Mouse (Mus musculus) MEL (cell line): ENCODE data around the gene Srd5a3. TPM values are rescaled to one million over a fixed set of nuclear protein-coding genes. Genes with fewer than 3 reads are reported as not detected.

ENCODE experiments used
- DNase-seq: peaks from one replicate; pipeline ENCODE4 v3.0.0; 2011; ENCODE audit warnings: low read depth, low spot score
- H3K27ac ChIP-seq: 2 replicates; pipeline ENCODE4 v1.5.1; 2012; ENCODE audit warnings: low read depth, mild to moderate bottlenecking, control low read depth, low read length, moderate library complexity; ENCODE audit not compliant: control insufficient read depth
- H3K27me3 ChIP-seq, 2 experiments: fragments of 150-350 bp in 1 of 2; sonication (generic) in 1 of 2; 2 replicates each; pipeline ENCODE4 v1.6.1; 2012; ENCODE audit warnings: low read length in 2 of 2, mild to moderate bottlenecking in 2 of 2, improper control_type of control experiment in 1 of 2, moderate library complexity in 1 of 2; ENCODE audit not compliant: insufficient read depth in 2 of 2, control insufficient read depth in 1 of 2
- H3K36me3 ChIP-seq, 2 experiments: 2 replicates each; pipeline ENCODE4 v1.6.1; 2012 to 2014; ENCODE audit warnings: low read length in 2 of 2, improper control_type of control experiment in 1 of 2, inconsistent platforms in 1 of 2, mild to moderate bottlenecking in 1 of 2; ENCODE audit not compliant: insufficient read depth in 2 of 2, control insufficient read depth in 1 of 2
- H3K4me1 ChIP-seq, 2 experiments: fragments of 150-350 bp in 1 of 2; sonication (generic) in 1 of 2; 2 replicates each; pipeline ENCODE4 v1.6.1; 2012; ENCODE audit warnings: low read length in 2 of 2, improper control_type of control experiment in 1 of 2, mild to moderate bottlenecking in 1 of 2; ENCODE audit not compliant: insufficient read depth in 2 of 2, control insufficient read depth in 1 of 2
- H3K4me3 ChIP-seq, 2 experiments: fragments of 150-350 bp in 1 of 2; sonication (generic) in 1 of 2; 2 replicates each; pipeline ENCODE4 v1.5.1; 2012; ENCODE audit warnings: low read depth in 2 of 2, low read length in 2 of 2, mild to moderate bottlenecking in 2 of 2, moderate library complexity in 2 of 2, control low read depth in 1 of 2, improper control_type of control experiment in 1 of 2; ENCODE audit not compliant: control insufficient read depth in 1 of 2, insufficient read depth in 1 of 2
- H3K79me2 ChIP-seq: 2 replicates; pipeline ENCODE4 v1.6.1; 2012; ENCODE audit warnings: mild to moderate bottlenecking, low read length, moderate library complexity; ENCODE audit not compliant: control insufficient read depth, poor library complexity, insufficient read depth
- H3K9ac ChIP-seq: 2 replicates; pipeline ENCODE4 v1.6.1; 2012; ENCODE audit warnings: low read depth, mild to moderate bottlenecking, control low read depth, low read length, moderate library complexity; ENCODE audit not compliant: control insufficient read depth, poor library complexity, severe bottlenecking
- H3K9me3 ChIP-seq: fragments of 150-350 bp; sonication (generic); replicated peaks from 2 replicates; pipeline ENCODE4 v1.6.1; 2012; ENCODE audit warnings: mild to moderate bottlenecking, low read length, improper control_type of control experiment, moderate library complexity; ENCODE audit not compliant: insufficient read depth
- BHLHE40 ChIP-seq: IDR thresholded peaks from 2 replicates; pipeline ENCODE4 v1.6.1; 2012; ENCODE audit warnings: low read depth, mild to moderate bottlenecking, inconsistent platforms, low read length, improper control_type of control experiment, borderline replicate concordance
- CHD1 ChIP-seq: IDR thresholded peaks from 2 replicates; pipeline ENCODE4 v1.6.1; 2012; ENCODE audit warnings: low read depth, mild to moderate bottlenecking, inconsistent platforms, low read length, improper control_type of control experiment
- CTCF ChIP-seq, 3 experiments: IDR thresholded peaks in 2 of 3; conservative IDR thresholded peaks in 1 of 3; 2 replicates each; pipeline ENCODE4 v1.5.1; 2011 to 2012; ENCODE audit warnings: low read length in 3 of 3, low read depth in 2 of 3, mild to moderate bottlenecking in 2 of 3, improper control_type of control experiment in 1 of 3, inconsistent platforms in 1 of 3, mixed read lengths in 1 of 3, moderate library complexity in 1 of 3; ENCODE audit not compliant: control insufficient read depth in 1 of 3, insufficient read depth in 1 of 3, poor library complexity in 1 of 3, severe bottlenecking in 1 of 3
- EP300 ChIP-seq, 2 experiments: IDR thresholded peaks; 2 replicates each; pipeline ENCODE4 v1.6.1; 2011; ENCODE audit warnings: improper control_type of control experiment in 2 of 2, low read length in 2 of 2, low read depth in 1 of 2, mild to moderate bottlenecking in 1 of 2
- ETS1 ChIP-seq: IDR thresholded peaks from 2 replicates; pipeline ENCODE4 v1.6.1; 2012; ENCODE audit warnings: low read depth, mild to moderate bottlenecking, inconsistent platforms, low read length, improper control_type of control experiment, moderate library complexity
- GATA1 ChIP-seq: IDR thresholded peaks from 2 replicates; pipeline ENCODE4 v1.6.1; 2011; ENCODE audit warnings: low read depth, low read length, improper control_type of control experiment
- HCFC1 ChIP-seq: IDR thresholded peaks from 2 replicates; pipeline ENCODE4 v1.6.1; 2012; ENCODE audit warnings: low read depth, mild to moderate bottlenecking, inconsistent platforms, low read length, improper control_type of control experiment, moderate library complexity
- JUND ChIP-seq: IDR thresholded peaks from 2 replicates; pipeline ENCODE4 v1.6.1; 2011; ENCODE audit warnings: low read depth, mild to moderate bottlenecking, improper control_type of control experiment, low read length
- KAT2A ChIP-seq: conservative IDR thresholded peaks from 2 replicates; pipeline ENCODE4 v1.6.1; 2012; ENCODE audit warnings: low read depth, low read length, improper control_type of control experiment, inconsistent platforms
- MAX ChIP-seq: IDR thresholded peaks from 2 replicates; pipeline ENCODE4 v1.6.1; 2011; ENCODE audit warnings: low read length, improper control_type of control experiment
- MAZ ChIP-seq: IDR thresholded peaks from 2 replicates; pipeline ENCODE4 v1.6.1; 2012; ENCODE audit warnings: low read depth, mild to moderate bottlenecking, inconsistent platforms, low read length, improper control_type of control experiment
- MXI1 ChIP-seq: IDR thresholded peaks from 2 replicates; pipeline ENCODE4 v1.6.1; 2011; ENCODE audit warnings: mild to moderate bottlenecking, low read depth, low read length, improper control_type of control experiment
- POLR2A ChIP-seq, 2 experiments: IDR thresholded peaks; 2 replicates each; pipeline ENCODE4 v1.6.1; 2011 to 2012; ENCODE audit warnings: low read length in 2 of 2, mild to moderate bottlenecking in 2 of 2, control low read depth in 1 of 2, improper control_type of control experiment in 1 of 2, low read depth in 1 of 2, moderate library complexity in 1 of 2; ENCODE audit not compliant: control insufficient read depth in 1 of 2, insufficient read depth in 1 of 2, poor library complexity in 1 of 2
- POLR2AphosphoS5 ChIP-seq: IDR thresholded peaks from 2 replicates; pipeline ENCODE4 v1.6.1; 2012; ENCODE audit warnings: low read depth, borderline replicate concordance, mild to moderate bottlenecking, inconsistent platforms, low read length, moderate library complexity, mixed read lengths
- RAD21 ChIP-seq: IDR thresholded peaks from 2 replicates; pipeline ENCODE4 v1.6.1; 2011; ENCODE audit warnings: mild to moderate bottlenecking, low read depth, low read length, improper control_type of control experiment
- RCOR1 ChIP-seq: IDR thresholded peaks from 2 replicates; pipeline ENCODE4 v1.6.1; 2012; ENCODE audit warnings: low read depth, mild to moderate bottlenecking, inconsistent platforms, low read length, improper control_type of control experiment
- SIN3A ChIP-seq: IDR thresholded peaks from 2 replicates; pipeline ENCODE4 v1.6.1; 2012; ENCODE audit warnings: low read length, improper control_type of control experiment, inconsistent platforms
- SMC3 ChIP-seq: IDR thresholded peaks from 2 replicates; pipeline ENCODE4 v1.6.1; 2011; ENCODE audit warnings: low read depth, low read length, improper control_type of control experiment
- TAL1 ChIP-seq: IDR thresholded peaks from 2 replicates; pipeline ENCODE4 v1.6.1; 2012; ENCODE audit warnings: mild to moderate bottlenecking, inconsistent platforms, low read length, moderate library complexity, mixed read lengths
- TCF12 ChIP-seq: IDR thresholded peaks from 2 replicates; pipeline ENCODE4 v1.6.1; 2014; ENCODE audit warnings: low read depth, mild to moderate bottlenecking, inconsistent platforms, low read length, improper control_type of control experiment, moderate library complexity
- ZKSCAN1 ChIP-seq: IDR thresholded peaks from 2 replicates; pipeline ENCODE4 v1.6.1; 2012; ENCODE audit warnings: low read depth, mild to moderate bottlenecking, inconsistent platforms, low read length, improper control_type of control experiment, moderate library complexity
- ZNF384 ChIP-seq: IDR thresholded peaks from 2 replicates; pipeline ENCODE4 v1.6.1; 2012; ENCODE audit warnings: low read depth, mild to moderate bottlenecking, inconsistent platforms, low read length, improper control_type of control experiment
- polyA plus RNA-seq, 2 experiments: library from polyadenylated mRNA; stranded (reverse) in 1 of 2; unstranded in 1 of 2; fragments of >175 nt in 1 of 2; fragments of >200 nt in 1 of 2; gene quantifications; 2 replicates each; pipeline versions ENCODE4 v1.2.1 to v1.2.4; 2012; ENCODE audit warnings: low replicate concordance in 2 of 2, low read depth in 1 of 2; ENCODE audit not compliant: insufficient read length in 2 of 2, insufficient read depth in 1 of 2, missing spikeins in 1 of 2
- total RNA-seq: library from RNA; depleted of rRNA; stranded (reverse); fragments of 300-350 nt; gene quantifications from 2 replicates; pipeline ENCODE4 v1.2.3, GENCODE M21; 2012

Gene Srd5a3
- total and polyA plus RNA-seq, 3 experiments, result 17.0 to 33.2 TPM; not detected in 1

DNA sequence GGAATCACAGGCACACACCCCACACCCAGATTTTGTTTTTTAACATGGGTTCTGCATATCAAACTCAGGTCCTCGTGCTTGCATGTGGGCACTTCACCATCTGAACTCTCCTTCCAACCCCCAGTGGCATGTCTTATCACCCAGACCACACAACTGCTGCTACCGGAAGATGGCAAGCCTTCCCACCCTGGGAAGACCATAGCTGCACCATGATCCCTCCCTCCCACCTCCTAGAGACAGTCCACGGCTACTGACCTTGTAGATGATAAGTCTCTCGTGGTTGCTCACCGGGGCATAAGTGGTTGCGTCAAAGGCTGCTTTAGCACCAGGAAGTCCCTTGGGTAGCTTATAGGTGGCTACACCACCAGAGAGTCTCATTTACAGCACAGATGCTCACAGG, 21.4 kb downstream of the Srd5a3 start (continued):
- TF ChIP-seq MXI1, result 0 out of 2 replicates have a peak, but pooled peaks have one; percentile 32
- TF ChIP-seq HCFC1, result no peak
- peak; percentile 54 to 70; a peak in 3 of 4 replicates for TF ChIP-seq EP300 (IDR thresholded peaks at IDR 0.05; ENCODE audit: low read depth in 1 of 2, low read length in 2 of 2)
- no peak for TF ChIP-seq KAT2A
- TF ChIP-seq SMC3, result no peak
- TF ChIP-seq TCF12, result peak; percentile 65
- TF ChIP-seq GATA1, result peak; percentile 69
- TF ChIP-seq ETS1, result 0 out of 2 replicates have a peak, but pooled peaks have one; percentile 28
- TF ChIP-seq ZNF384, result no peak
- no peak for TF ChIP-seq RCOR1
- peak; percentile 59 for TF ChIP-seq MAX

DNA sequence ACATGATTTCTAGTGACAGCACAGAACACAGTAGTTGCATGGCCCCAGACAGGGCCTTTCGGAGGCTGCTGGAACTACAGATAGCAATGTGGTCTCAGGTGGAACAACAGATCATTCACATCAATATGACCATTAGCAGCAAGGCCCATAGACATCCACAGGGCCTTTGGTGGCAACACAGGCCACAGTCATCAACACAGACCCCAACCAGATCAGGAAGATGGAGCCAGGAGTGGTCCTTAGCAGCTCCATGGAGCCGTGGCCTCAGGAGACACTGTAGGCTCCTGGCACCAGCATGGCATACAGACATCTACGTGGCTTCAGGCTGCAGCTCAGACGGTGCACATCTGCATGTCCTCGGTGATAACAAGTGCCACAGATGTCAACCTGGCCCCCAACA, 22.9 kb downstream of the Srd5a3 start:
- peaks cover 4 to 8% of the 10 kb centered on the region in 2 experiments for H3K4me1 ChIP-seq
- no peak for DNase-seq
- H3K79me2 ChIP-seq, result no peaks in the 10 kb centered on the region
- TF ChIP-seq CTCF (IDR thresholded peaks at IDR 0.05 in 2 of 3, conservative IDR thresholded peaks at IDR 0.05 in 1 of 3; ENCODE audit: control insufficient read depth in 1 of 3, insufficient read depth in 1 of 3, low read depth in 2 of 3, low read length in 3 of 3, poor library complexity in 1 of 3, severe bottlenecking in 1 of 3), result no peak
- no peak for TF ChIP-seq ZKSCAN1
- TF ChIP-seq MAZ, result no peak
- no peak for TF ChIP-seq RAD21
- TF ChIP-seq BHLHE40, result no peak
- TF ChIP-seq ZNF384, result no peak
- TF ChIP-seq JUND, result no peak
- no peak overlapping the region for H3K9ac ChIP-seq
- peaks cover 0 to 5% of the 10 kb centered on the region in 2 experiments; a peak in 2 of 4 replicates for H3K36me3 ChIP-seq
- no peak overlapping the region for H3K4me3 ChIP-seq
- H3K27ac ChIP-seq, result no peak overlapping the region
- H3K9me3 ChIP-seq, result no peaks in the 10 kb centered on the region
- no peaks in the 10 kb centered on the region for H3K27me3 ChIP-seq

DNA sequence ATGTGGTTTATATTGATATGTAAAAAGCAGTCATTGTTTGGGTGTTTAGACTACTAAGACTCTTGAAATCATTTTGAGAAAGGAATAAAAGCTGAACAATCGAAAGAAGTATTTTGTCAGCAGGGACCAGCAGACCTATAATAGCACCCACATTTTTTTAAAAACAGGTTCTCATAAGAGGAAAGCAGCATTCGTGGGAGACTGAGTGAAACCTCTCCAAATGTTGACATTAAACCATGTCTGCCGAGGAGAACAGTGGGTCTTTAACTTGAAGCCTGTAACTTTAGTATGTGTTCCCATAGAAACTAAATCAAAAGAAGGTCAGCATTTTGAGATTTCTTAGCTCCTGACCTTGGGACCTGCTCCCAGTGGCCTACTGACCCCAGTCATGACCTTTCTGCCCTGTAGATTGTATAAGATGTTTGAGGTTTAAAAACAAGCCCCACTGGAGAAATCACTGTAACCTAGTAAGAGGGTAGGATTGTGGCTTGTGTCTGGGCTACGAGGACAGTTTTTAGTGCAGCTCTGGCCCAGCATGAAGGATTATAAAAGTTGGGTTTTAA, 23.8 kb downstream of the Srd5a3 start:
- Histone ChIP-seq H3K9ac (no peak overlapping the region), H3K4me1 (peaks cover 4 to 8% of the 10 kb centered on the region in 2 experiments)

More for the DNA sequence above, 23.8 kb downstream of the Srd5a3 start:
- no peaks in the 10 kb centered on the region for H3K79me2 ChIP-seq
- DNase-seq, result no peak
- H3K4me3 ChIP-seq, result no peak overlapping the region
- no peak overlapping the region for H3K27ac ChIP-seq
- no peaks in the 10 kb centered on the region for H3K27me3 ChIP-seq
- TF ChIP-seq ZKSCAN1 (no peak), POLR2A (IDR thresholded peaks at IDR 0.05; ENCODE audit: control insufficient read depth in 1 of 2, insufficient read depth in 1 of 2, low read depth in 1 of 2, low read length in 2 of 2, poor library complexity in 1 of 2) (no peak), CTCF (IDR thresholded peaks at IDR 0.05 in 2 of 3, conservative IDR thresholded peaks at IDR 0.05 in 1 of 3; ENCODE audit: control insufficient read depth in 1 of 3, insufficient read depth in 1 of 3, low read depth in 2 of 3, low read length in 3 of 3, poor library complexity in 1 of 3, severe bottlenecking in 1 of 3) (no peak), TAL1 (no peak), BHLHE40 (no peak), SMC3 (no peak), HCFC1 (no peak), CHD1 (no peak), JUND (no peak), EP300 (IDR thresholded peaks at IDR 0.05; ENCODE audit: low read depth in 1 of 2, low read length in 2 of 2) (no peak), SIN3A (no peak), MAX (no peak), KAT2A (no peak), POLR2AphosphoS5 (no peak)
- H3K36me3 ChIP-seq, result peaks cover 0 to 5% of the 10 kb centered on the region in 2 experiments; a peak in 2 of 4 replicates
- no peaks in the 10 kb centered on the region for H3K9me3 ChIP-seq
